Mouse (Mus musculus): ENCODE measurements at regions not wholly inside any gene's neighbourhood (a gene's known extent, or its start where the extent isn't known, plus 50 kb on each side); places are given as distances from the start of the nearest gene placed in this dataset.

GRCm38 (mm10) chr10:18907276-18907960, 62.6 kb downstream of the Perp start:
- Histone ChIP-seq H3K9me3 (peaks cover 4% of the 10 kb centered on the region), H3K4me1 (peaks cover 7% of the 10 kb centered on the region; the same call in 1 of the 2 replicates), H3K4me3 (replicated peaks) (no peak overlapping the region), H3K27me3 (replicated peaks) (peaks cover 2% of the 10 kb centered on the region), H3K36me3 (replicated peaks; ENCODE audit: low read length) (no peaks in the 10 kb centered on the region)
- no peak for TF ChIP-seq GATA1 (IDR thresholded peaks at IDR 0.05; ENCODE audit: borderline replicate concordance, low read length)
- TF ChIP-seq FLI1 (IDR thresholded peaks at IDR 0.05; ENCODE audit: low read length) = no peak

GRCm38 (mm10) chr10:18909307-18909706, 64.5 kb downstream of the Perp start:
- Histone ChIP-seq H3K27me3 (replicated peaks) (peaks cover 2% of the 10 kb centered on the region), H3K36me3 (replicated peaks; ENCODE audit: low read length) (no peaks in the 10 kb centered on the region), H3K4me3 (replicated peaks) (no peak overlapping the region), H3K4me1 (peaks cover 5% of the 10 kb centered on the region), H3K9me3 (peaks cover 4% of the 10 kb centered on the region)
- no peak for TF ChIP-seq FLI1 (IDR thresholded peaks at IDR 0.05; ENCODE audit: low read length)
- no peak for TF ChIP-seq GATA1 (IDR thresholded peaks at IDR 0.05; ENCODE audit: borderline replicate concordance, low read length)

DNA sequence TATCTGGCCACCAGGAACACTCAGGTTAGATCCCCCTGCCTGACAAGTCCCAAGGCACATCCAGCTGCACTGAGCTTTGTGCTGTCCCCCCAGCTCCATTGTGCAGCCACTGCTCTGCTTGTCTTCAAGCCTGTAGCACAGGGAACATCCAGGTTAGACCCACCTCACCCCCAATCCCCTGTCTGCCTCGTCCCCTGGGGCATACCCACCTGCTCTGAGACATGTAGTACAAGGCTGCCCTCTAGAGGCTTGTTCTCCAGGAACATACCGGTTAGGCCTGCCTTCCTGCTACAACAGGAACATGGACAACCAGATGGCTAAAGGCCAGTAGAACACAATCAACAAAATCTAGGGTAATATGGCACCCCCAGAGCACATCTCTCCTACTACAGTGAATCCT, 66.1 kb downstream of the Perp start:
- H3K4me3 ChIP-seq (replicated peaks) = no peak overlapping the region
- H3K4me1 ChIP-seq = peaks cover 4% of the 10 kb centered on the region
- H3K27me3 ChIP-seq (replicated peaks) = peaks cover 2% of the 10 kb centered on the region
- TF ChIP-seq GATA1 (IDR thresholded peaks at IDR 0.05; ENCODE audit: borderline replicate concordance, low read length) (no peak), FLI1 (IDR thresholded peaks at IDR 0.05; ENCODE audit: low read length) (no peak)
- H3K9me3 ChIP-seq = peaks cover 4% of the 10 kb centered on the region
- no peaks in the 10 kb centered on the region for H3K36me3 ChIP-seq (replicated peaks; ENCODE audit: low read length)

GRCm38 (mm10) chr10:18917120-18917616, 72.3 kb downstream of the Perp start:
- peak overlapping the region; percentile 89 for H3K4me3 ChIP-seq (replicated peaks)
- TF ChIP-seq FLI1 (IDR thresholded peaks at IDR 0.05; ENCODE audit: low read length) (no peak), GATA1 (IDR thresholded peaks at IDR 0.05; ENCODE audit: borderline replicate concordance, low read length) (no peak)
- no peaks in the 10 kb centered on the region for H3K36me3 ChIP-seq (replicated peaks; ENCODE audit: low read length)
- no peaks in the 10 kb centered on the region for H3K9me3 ChIP-seq
- peaks cover 10% of the 10 kb centered on the region for H3K4me1 ChIP-seq
- no peaks in the 10 kb centered on the region for H3K27me3 ChIP-seq (replicated peaks)

DNA sequence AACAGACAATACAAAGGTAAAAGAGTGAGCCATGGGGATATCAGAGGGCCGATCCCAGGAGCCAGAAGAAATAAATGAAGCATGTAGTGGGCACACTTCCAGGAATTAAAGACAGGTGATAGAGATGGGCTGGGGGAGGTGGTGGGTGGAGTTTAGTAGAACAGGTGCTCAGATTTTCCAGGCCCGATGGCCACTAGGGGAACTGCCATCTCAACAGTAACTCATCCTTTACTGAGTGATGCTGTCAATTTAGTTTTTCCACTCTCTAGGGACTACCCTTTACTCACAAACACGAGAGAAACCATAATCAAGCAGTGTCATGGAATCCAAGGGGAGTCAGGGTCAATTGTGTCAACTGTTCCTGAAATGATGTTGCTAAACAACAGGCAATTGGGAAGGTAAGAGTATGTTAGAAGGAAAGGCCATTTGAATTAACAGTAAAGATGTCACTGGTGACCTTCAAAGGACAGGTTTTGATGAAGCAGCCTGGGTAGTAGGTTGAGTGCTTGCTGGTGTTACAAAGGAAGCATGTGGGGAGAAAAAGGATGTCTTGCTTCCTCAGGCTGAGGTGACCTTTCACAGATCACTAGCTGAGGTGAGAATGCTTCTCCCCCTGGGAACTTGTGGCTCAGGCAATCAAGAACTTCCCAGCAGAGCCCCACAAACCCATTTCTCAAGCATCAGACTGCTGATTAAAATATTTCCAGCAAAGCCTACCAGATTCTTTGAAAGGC, 78.4 kb downstream of the Perp start:
- no peaks in the 10 kb centered on the region for H3K4me1 ChIP-seq
- no peaks in the 10 kb centered on the region for H3K27me3 ChIP-seq (replicated peaks)
- no peaks in the 10 kb centered on the region for H3K9me3 ChIP-seq
- H3K36me3 ChIP-seq (replicated peaks; ENCODE audit: low read length) = no peaks in the 10 kb centered on the region
- no peak overlapping the region for H3K4me3 ChIP-seq (replicated peaks)
- TF ChIP-seq FLI1 (IDR thresholded peaks at IDR 0.05; ENCODE audit: low read length) (no peak), GATA1 (IDR thresholded peaks at IDR 0.05; ENCODE audit: borderline replicate concordance, low read length) (no peak)

DNA sequence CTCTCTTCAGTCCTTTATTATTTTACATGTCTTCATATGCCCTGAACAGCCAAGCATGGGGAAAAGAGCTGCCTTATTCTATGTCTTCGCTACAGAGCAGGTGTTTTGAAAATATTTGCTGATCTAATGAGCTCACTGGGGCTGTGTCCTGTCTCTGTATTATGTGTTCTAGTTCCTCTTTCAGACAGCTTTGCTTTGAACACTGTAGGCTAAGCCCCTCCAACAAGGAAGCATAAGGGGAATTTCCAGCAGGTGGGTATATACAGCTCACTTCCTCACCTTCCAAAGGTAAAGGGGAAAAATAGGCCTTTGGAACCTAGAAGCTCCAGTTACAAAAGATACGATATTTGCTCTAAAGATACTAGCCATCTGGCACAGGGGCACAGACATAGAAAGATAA, 83.0 kb downstream of the Perp start:
- TF ChIP-seq FLI1 (IDR thresholded peaks at IDR 0.05; ENCODE audit: low read length) = no peak
- TF ChIP-seq GATA1 (IDR thresholded peaks at IDR 0.05; ENCODE audit: borderline replicate concordance, low read length) = no peak
- Histone ChIP-seq H3K9me3 (no peaks in the 10 kb centered on the region), H3K4me3 (replicated peaks) (no peak overlapping the region)

GRCm38 (mm10) chr10:18931344-18931743, 84.1 kb downstream of the Tnfaip3 start:
- peaks cover 28% of the 10 kb centered on the region for H3K4me1 ChIP-seq
- H3K27me3 ChIP-seq (replicated peaks) = no peaks in the 10 kb centered on the region
- H3K9me3 ChIP-seq = no peaks in the 10 kb centered on the region
- no peaks in the 10 kb centered on the region for H3K36me3 ChIP-seq (replicated peaks; ENCODE audit: low read length)
- TF ChIP-seq GATA1 (IDR thresholded peaks at IDR 0.05; ENCODE audit: borderline replicate concordance, low read length) (no peak), FLI1 (IDR thresholded peaks at IDR 0.05; ENCODE audit: low read length) (no peak)
- H3K4me3 ChIP-seq (replicated peaks) = no peak overlapping the region

More for the DNA sequence above, 83.0 kb downstream of the Perp start:
- Histone ChIP-seq H3K27me3 (replicated peaks) (no peaks in the 10 kb centered on the region), H3K4me1 (peaks cover 28% of the 10 kb centered on the region), H3K36me3 (replicated peaks; ENCODE audit: low read length) (no peaks in the 10 kb centered on the region)

GRCm38 (mm10) chr10:18941447-18941846, 74.0 kb downstream of the Tnfaip3 start:
- TF ChIP-seq FLI1 (IDR thresholded peaks at IDR 0.05; ENCODE audit: low read length) (no peak), GATA1 (IDR thresholded peaks at IDR 0.05; ENCODE audit: borderline replicate concordance, low read length) (no peak)
- Histone ChIP-seq H3K27me3 (replicated peaks) (no peaks in the 10 kb centered on the region), H3K4me1 (peaks cover 51% of the 10 kb centered on the region), H3K36me3 (replicated peaks; ENCODE audit: low read length) (no peaks in the 10 kb centered on the region), H3K4me3 (replicated peaks) (peak overlapping the region; percentile 5), H3K9me3 (no peaks in the 10 kb centered on the region)

DNA sequence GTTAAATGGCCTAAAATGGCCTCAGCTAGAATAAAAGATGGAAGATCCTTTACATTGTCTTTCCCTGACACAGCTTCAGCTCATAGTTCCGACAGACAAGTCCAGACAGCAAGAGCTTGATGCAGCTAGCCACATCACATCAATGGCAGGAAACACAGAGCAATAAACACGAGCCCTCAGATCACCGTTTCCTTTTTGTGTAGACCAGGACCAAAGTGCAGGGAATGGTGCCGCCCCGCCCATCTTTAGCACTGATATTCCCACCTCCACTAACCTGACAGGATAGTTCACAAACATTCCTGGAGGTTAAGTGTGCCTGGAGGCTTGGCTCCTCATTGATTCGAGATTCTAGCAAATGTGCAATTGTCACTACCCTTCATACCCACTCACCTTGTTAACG, 73.5 kb downstream of the Tnfaip3 start:
- Histone ChIP-seq H3K36me3 (replicated peaks; ENCODE audit: low read length) (no peaks in the 10 kb centered on the region), H3K9me3 (no peaks in the 10 kb centered on the region), H3K4me3 (replicated peaks) (peak overlapping the region; percentile 46), H3K27me3 (replicated peaks) (no peaks in the 10 kb centered on the region), H3K4me1 (peaks cover 52% of the 10 kb centered on the region)
- TF ChIP-seq FLI1 (IDR thresholded peaks at IDR 0.05; ENCODE audit: low read length) (no peak), GATA1 (IDR thresholded peaks at IDR 0.05; ENCODE audit: borderline replicate concordance, low read length) (no peak)
